Mouse (Mus musculus) layer of hippocampus, postnatal 36 days (tissue): ENCODE results near the gene Tcp11l2. TPM values are rescaled to one million over a fixed set of nuclear protein-coding genes. Genes with fewer than 3 reads are reported as not detected.
A peak's percentile ranks its signal among the peaks of the same experiment; 100 is the strongest.

Experiments used
- DNase-seq, 2 experiments: peaks; one replicate each; pipeline ENCODE4 v3.0.0; 2022
- total RNA-seq, 2 experiments: library from RNA; stranded (reverse); gene quantifications; 2 replicates each; pipeline ENCODE4 v1.2.3; 2021

Tcp11l2 gene
- total RNA-seq, 2 experiments from 2014 or later = 28.4 to 31.1 TPM

DNA sequence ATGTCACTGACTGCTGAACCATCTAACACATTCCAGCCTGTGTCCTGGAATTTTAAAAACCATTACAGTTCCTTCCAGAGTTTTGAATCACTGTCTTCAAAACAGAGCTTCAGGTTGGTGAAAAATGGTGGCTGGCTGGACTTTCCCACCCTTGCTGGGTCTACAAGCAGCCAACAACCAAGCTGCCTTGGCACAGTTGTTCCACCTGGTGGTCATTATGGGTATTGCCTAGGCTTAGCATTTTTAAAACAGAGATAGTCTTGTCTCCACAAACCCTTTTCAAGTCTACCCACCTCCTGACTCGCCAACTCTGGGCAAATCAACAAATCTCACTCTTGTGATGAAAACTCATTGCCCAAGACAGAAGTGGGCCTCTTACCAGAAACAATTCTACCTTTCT lies 17.9 kb upstream of the Tcp11l2 start:
- no peak for DNase-seq

GRCm38 (mm10) chr10:84559986-84560385 lies 16.4 kb upstream of the Tcp11l2 start:
- no peak for DNase-seq

DNA sequence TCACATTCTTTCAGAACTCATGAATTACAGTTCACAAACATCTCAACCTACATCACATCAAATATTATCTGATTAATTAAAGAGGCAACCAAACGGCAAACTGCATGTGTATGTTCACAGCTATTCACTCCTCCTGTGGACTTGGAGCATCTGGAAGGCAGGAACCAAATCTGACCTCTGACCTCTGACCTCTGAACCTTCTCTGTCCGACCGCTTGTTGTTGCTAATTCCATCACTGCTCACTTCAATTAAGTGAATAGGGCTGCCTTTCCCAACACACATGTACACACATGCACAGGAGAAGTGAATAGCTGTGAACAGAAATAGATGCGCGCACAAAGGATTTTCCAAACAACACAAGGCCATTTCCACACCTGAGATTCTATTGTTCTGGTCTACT lies 14.3 kb upstream of the Tcp11l2 start:
- DNase-seq = no peak

GRCm38 (mm10) chr10:84562567-84563554 lies 13.6 kb upstream of the Tcp11l2 start:
- no peak for DNase-seq

- no peak for DNase-seq
Measured at GRCm38 (mm10) chr10:84564427-84564826, 12.0 kb upstream of the Tcp11l2 start.

- no peak for DNase-seq
Measured at GRCm38 (mm10) chr10:84571052-84571639, 5.3 kb upstream of the Tcp11l2 start.

GRCm38 (mm10) chr10:84573671-84574420 lies 2.6 kb upstream of the Tcp11l2 start:
- no peak for DNase-seq

GRCm38 (mm10) chr10:84576029-84576394 lies 414 bp upstream of the Tcp11l2 start:
- no peak for DNase-seq

DNA sequence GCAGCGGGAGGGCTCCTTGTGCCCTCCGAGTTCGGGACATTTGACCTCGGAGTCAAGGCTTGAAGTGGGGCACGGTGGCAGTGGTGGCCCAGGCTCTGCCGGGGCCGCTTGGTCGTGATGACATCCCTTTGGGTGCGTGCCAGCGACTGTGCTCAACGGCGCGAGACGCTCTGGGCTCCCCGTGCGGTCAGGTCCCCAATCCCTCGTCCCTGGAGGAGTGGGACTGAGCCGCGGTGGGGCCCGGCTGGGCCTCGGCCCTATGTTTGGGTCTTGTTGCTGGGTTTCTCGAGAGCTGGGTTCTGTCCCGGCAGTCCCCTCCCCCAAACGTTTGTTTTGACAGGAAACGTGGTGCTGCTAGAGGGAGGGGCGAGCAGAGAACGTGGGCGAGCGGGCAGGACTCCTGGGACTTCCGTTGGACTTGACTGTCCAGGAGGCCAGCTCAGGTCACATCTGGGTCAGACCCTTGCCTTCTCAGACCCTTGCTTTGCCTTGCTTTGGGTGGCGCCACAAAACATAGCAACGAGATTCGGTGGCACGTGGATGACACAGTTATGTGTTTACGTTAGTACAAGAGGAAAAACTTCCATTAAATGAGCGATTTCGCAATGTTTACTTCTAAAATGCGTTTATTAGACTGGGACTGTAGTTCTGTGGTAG lies 773 bp downstream of the Tcp11l2 start:
- DNase-seq = peak; percentile 66 to 73

DNA sequence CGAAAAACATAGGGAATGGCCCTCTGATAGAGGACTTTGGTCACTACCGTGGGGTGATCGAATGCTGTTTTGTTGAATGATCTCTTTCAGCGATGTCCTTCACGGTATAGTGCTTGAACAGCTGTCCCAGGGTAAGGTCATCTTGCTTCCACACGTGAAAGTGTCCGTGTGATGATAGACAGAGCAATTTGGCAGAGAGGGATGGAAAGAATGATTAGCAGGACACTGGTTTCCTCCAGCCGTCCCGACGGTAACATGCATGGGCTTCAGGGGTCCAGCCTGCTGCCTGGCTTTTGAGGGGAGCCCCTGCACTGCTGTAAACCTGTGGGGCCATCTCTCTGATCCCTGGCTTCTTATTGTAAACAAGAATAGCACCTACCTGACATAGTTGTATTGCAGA lies 2.3 kb downstream of the Tcp11l2 start:
- DNase-seq = no peak

- no peak for DNase-seq
Measured at GRCm38 (mm10) chr10:84579527-84579926, 3.1 kb downstream of the Tcp11l2 start.

DNA sequence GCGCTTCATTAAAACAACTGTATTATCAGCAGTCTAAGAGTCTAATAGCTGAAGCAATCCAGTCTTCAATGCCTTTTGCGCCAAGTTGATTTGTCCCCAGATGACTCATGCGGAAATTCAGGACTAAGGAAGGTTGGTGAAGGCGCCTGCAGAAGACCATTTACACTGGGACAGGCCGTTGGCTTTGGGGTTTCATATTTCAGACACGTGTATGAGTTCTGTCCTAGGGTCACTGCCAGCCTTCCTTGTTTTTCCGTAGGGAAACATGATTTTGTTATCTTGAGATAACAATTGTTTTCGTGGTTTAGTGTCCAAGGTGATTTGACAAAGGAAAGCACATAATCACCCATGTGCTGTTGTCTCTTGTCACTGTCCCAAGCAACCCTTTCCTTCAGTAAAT lies 4.8 kb downstream of the Tcp11l2 start:
- DNase-seq = no peak

- DNase-seq = peak in 1 of 2 experiments; percentile 11
Measured at GRCm38 (mm10) chr10:84582236-84582635, 5.8 kb downstream of the Tcp11l2 start.

- DNase-seq = no peak
Measured at GRCm38 (mm10) chr10:84584451-84585293, 8.2 kb downstream of the Tcp11l2 start.

GRCm38 (mm10) chr10:84585294-84585650 lies 8.8 kb downstream of the Tcp11l2 start:
- no peak for DNase-seq

DNA sequence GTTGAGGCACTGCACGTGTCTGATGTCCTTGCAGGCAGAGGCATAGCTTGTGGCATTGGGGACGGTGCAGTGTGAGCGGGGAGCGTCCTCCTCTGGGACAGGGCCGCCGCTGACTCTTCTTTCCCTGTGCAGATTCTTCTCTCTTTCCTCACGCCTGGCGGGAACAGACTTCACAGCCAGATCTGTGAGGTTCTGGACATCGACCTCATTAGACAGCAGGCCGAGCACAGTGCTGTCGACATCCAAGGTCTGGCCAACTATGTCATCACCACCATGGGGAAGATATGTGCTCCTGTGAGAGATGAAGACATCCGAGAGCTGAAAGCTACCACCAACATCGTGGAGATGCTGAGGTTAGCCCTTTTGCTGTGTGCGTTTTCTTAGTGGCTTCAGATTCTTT lies 14.5 kb downstream of the Tcp11l2 start:
- DNase-seq = no peak

GRCm38 (mm10) chr10:84591640-84592148 lies 15.3 kb downstream of the Tcp11l2 start:
- no peak for DNase-seq

- DNase-seq = no peak
Measured at GRCm38 (mm10) chr10:84592745-84593144, 16.3 kb downstream of the Tcp11l2 start.

DNA sequence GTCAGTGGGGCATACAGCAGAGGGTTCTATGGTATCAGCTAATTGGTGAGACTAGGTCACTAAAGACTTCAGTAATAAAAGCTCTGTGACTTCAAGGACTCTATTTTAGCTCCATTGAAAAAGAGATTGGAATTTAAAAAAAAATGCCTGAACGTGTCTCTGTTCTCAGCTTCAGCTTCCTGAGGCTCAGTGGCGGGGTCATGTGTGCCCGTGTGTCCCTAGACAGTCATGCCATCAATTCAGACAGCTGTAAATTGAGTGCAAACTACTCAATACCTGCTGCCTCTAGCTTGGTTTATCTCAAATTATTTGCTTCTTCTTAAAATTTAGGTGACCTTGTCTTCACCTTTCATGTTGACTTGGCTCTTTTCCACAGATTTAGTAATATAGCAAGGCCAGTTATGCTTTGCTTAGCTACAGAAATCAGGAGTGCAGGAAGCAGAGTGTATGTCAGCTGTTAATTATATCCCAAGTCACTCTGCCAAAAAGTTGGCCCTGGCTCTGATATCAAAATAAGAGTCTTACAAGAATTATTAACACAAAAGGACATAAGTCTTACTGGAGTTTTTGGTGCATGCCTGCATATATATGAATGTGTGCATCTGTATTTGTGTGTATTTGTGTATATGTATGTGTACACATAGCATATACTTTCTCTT lies 20.8 kb downstream of the Tcp11l2 start:
- DNase-seq = no peak

DNA sequence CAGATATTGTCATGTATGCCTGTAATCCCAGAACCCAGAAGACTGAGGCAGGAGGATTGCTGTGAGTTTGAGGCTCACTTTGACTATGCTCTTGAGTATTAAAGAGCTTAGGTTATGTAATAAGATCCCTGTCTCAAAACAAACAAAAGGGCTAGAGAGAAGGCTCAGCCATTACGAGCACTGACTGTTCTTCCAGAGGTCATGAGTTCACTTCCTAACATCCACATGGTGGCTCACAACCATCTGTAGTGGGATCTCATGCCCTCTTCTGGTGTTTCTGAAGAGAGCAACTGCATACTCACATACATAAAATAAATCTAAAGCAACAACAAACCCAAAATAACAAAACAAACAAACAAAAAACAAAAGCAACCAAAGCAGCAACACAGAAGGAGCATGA lies 21.7 kb downstream of the Tcp11l2 start:
- DNase-seq = no peak

DNA sequence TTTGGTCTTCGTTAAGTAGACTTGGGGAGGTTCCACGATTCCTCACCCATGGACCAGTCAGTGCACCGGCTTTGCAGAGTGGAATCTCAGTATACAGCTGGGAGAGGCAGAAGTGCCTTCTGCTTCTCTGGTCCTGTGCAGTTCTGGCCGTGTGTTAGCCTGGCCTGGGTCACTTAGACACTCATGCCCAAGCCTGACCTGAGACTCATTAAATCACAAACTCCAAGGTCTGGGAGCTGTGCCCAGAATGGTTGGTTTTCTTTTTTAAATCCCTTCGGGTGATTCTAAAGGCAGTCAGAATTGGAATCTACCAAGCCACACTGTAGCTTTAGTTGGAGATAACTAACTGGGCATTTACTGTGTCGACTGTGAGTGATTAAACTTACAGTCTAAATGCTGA lies 23.7 kb downstream of the Tcp11l2 start:
- DNase-seq = no peak
